Mouse (Mus musculus) CH12.LX (cell line): ENCODE data around the gene Wdr75. TPM values are rescaled to one million over a fixed set of nuclear protein-coding genes. Genes with fewer than 3 reads are reported as not detected.

Source experiments
- DNase-seq: peaks from one replicate; pipeline ENCODE4 v3.0.0-alpha.2; 2013; ENCODE audit errors: extremely low read depth
- H3K27ac ChIP-seq: 2 replicates; pipeline ENCODE4 v1.5.1; 2012; ENCODE audit warnings: low read depth, mild to moderate bottlenecking, control low read depth, moderate library complexity; ENCODE audit not compliant: insufficient read depth
- H3K27me3 ChIP-seq: replicated peaks from 2 replicates; pipeline ENCODE3; 2012; ENCODE audit warnings: inconsistent platforms
- H3K36me3 ChIP-seq, 2 experiments: replicated peaks in 1 of 2; 2 replicates each; pipeline versions ENCODE3 to v1.6.1; 2012; ENCODE audit warnings: inconsistent platforms in 1 of 2, low read length in 1 of 2, mild to moderate bottlenecking in 1 of 2, mixed read lengths in 1 of 2, moderate library complexity in 1 of 2; ENCODE audit not compliant: control insufficient read depth in 1 of 2, insufficient read depth in 1 of 2
- H3K4me1 ChIP-seq, 2 experiments: 2 replicates each; pipeline ENCODE4 v1.6.1; 2012; ENCODE audit warnings: inconsistent platforms in 1 of 2, moderate library complexity in 1 of 2; ENCODE audit not compliant: insufficient read depth in 2 of 2, control insufficient read depth in 1 of 2
- H3K4me2 ChIP-seq: 2 replicates; pipeline ENCODE4 v1.6.1; 2012; ENCODE audit warnings: low read depth, mild to moderate bottlenecking, control low read depth; ENCODE audit not compliant: poor library complexity, insufficient read depth, severe bottlenecking
- H3K4me3 ChIP-seq, 3 experiments: fragments of 150-350 bp in 1 of 3; sonication (generic) in 1 of 3; replicated peaks in 1 of 3; 2 replicates each; pipeline versions ENCODE3 to v1.5.1; 2011 to 2012; ENCODE audit warnings: low read depth in 2 of 3, low read length in 2 of 3, mild to moderate bottlenecking in 2 of 3, moderate library complexity in 2 of 3, control low read depth in 1 of 3, improper control_type of control experiment in 1 of 3, inconsistent platforms in 1 of 3, mixed read lengths in 1 of 3; ENCODE audit not compliant: poor library complexity in 1 of 3
- H3K79me2 ChIP-seq: replicated peaks from 2 replicates; pipeline ENCODE4 v1.6.1; 2012; ENCODE audit warnings: mild to moderate bottlenecking, moderate library complexity; ENCODE audit not compliant: control insufficient read depth, poor library complexity, insufficient read depth, severe bottlenecking; ENCODE audit errors: extremely low read depth
- H3K9ac ChIP-seq: 2 replicates; pipeline ENCODE4 v1.6.1; 2012; ENCODE audit warnings: low read depth, mild to moderate bottlenecking, control low read depth, moderate library complexity; ENCODE audit not compliant: insufficient read depth
- H3K9me3 ChIP-seq: replicated peaks from 2 replicates; pipeline ENCODE3; 2012; ENCODE audit warnings: low read length, inconsistent platforms, mixed read lengths
- BHLHE40 ChIP-seq: IDR thresholded peaks from 2 replicates; pipeline ENCODE4 v1.6.1; 2011; ENCODE audit warnings: mild to moderate bottlenecking, low read depth, low read length, improper control_type of control experiment
- CHD1 ChIP-seq: IDR thresholded peaks from 2 replicates; pipeline ENCODE4 v1.6.1; 2012; ENCODE audit warnings: low read depth, low read length, improper control_type of control experiment, inconsistent platforms
- CTCF ChIP-seq, 2 experiments: IDR thresholded peaks in 1 of 2; conservative IDR thresholded peaks in 1 of 2; 2 replicates each; pipeline ENCODE4 v1.5.1; 2011 to 2012; ENCODE audit warnings: low read depth in 2 of 2, low read length in 2 of 2, improper control_type of control experiment in 1 of 2, inconsistent platforms in 1 of 2, mild to moderate bottlenecking in 1 of 2, moderate library complexity in 1 of 2
- E2F4 ChIP-seq: IDR thresholded peaks from 2 replicates; pipeline ENCODE4 v1.6.1; 2011; ENCODE audit warnings: low read depth, low read length, improper control_type of control experiment; ENCODE audit not compliant: insufficient replicate concordance
- ELF1 ChIP-seq: IDR thresholded peaks from 2 replicates; pipeline ENCODE4 v1.6.1; 2014; ENCODE audit warnings: low read depth, mild to moderate bottlenecking, inconsistent platforms, low read length, improper control_type of control experiment
- ETS1 ChIP-seq: conservative IDR thresholded peaks from 2 replicates; pipeline ENCODE4 v1.6.1; 2012; ENCODE audit warnings: low read depth, mild to moderate bottlenecking, inconsistent platforms, low read length, improper control_type of control experiment, moderate library complexity
- IRF4 ChIP-seq: IDR thresholded peaks from 2 replicates; pipeline ENCODE4 v1.6.1; 2014; ENCODE audit warnings: low read depth, mild to moderate bottlenecking, inconsistent platforms, low read length, improper control_type of control experiment
- JUN ChIP-seq: IDR thresholded peaks from 2 replicates; pipeline ENCODE4 v1.6.1; 2011; ENCODE audit warnings: low read depth, mild to moderate bottlenecking, low read length, improper control_type of control experiment, moderate library complexity; ENCODE audit not compliant: insufficient read depth
- KAT2A ChIP-seq: IDR thresholded peaks from 2 replicates; pipeline ENCODE4 v1.6.1; 2012; ENCODE audit warnings: low read length, improper control_type of control experiment, inconsistent platforms; ENCODE audit not compliant: insufficient replicate concordance
- MAX ChIP-seq: IDR thresholded peaks from 2 replicates; pipeline ENCODE4 v1.6.1; 2011; ENCODE audit warnings: low read length, improper control_type of control experiment
- MYC ChIP-seq: IDR thresholded peaks from 2 replicates; pipeline ENCODE4 v1.6.1; 2011; ENCODE audit warnings: low read depth, mild to moderate bottlenecking, improper control_type of control experiment, low read length
- NELFE ChIP-seq: IDR thresholded peaks from 2 replicates; pipeline ENCODE4 v1.6.1; 2011; ENCODE audit warnings: low read depth, low read length, improper control_type of control experiment
- PAX5 ChIP-seq: IDR thresholded peaks from 2 replicates; pipeline ENCODE4 v1.6.1; 2012; ENCODE audit warnings: low read length, inconsistent platforms, mixed read lengths
- POLR2A ChIP-seq: IDR thresholded peaks from 2 replicates; pipeline ENCODE4 v1.6.1; 2011; ENCODE audit warnings: low read depth, mild to moderate bottlenecking, improper control_type of control experiment, low read length
- RAD21 ChIP-seq: IDR thresholded peaks from 2 replicates; pipeline ENCODE4 v1.6.1; 2011; ENCODE audit warnings: low read depth, mild to moderate bottlenecking, low read length, improper control_type of control experiment, moderate library complexity
- RCOR1 ChIP-seq: conservative IDR thresholded peaks from 2 replicates; pipeline ENCODE4 v1.6.1; 2012; ENCODE audit warnings: low read depth, mild to moderate bottlenecking, inconsistent platforms, low read length, improper control_type of control experiment
- SIN3A ChIP-seq: IDR thresholded peaks from 2 replicates; pipeline ENCODE4 v1.6.1; 2012; ENCODE audit warnings: low read length, improper control_type of control experiment, inconsistent platforms
- SMC3 ChIP-seq: IDR thresholded peaks from 2 replicates; pipeline ENCODE4 v1.6.1; 2011; ENCODE audit warnings: low read depth, low read length, improper control_type of control experiment
- TBP ChIP-seq: conservative IDR thresholded peaks from 2 replicates; pipeline ENCODE4 v1.6.1; 2011; ENCODE audit warnings: low read depth, low read length, improper control_type of control experiment
- TCF12 ChIP-seq: IDR thresholded peaks from 2 replicates; pipeline ENCODE4 v1.6.1; 2014; ENCODE audit warnings: low read depth, mild to moderate bottlenecking, inconsistent platforms, low read length, improper control_type of control experiment
- UBTF ChIP-seq: IDR thresholded peaks from 2 replicates; pipeline ENCODE4 v1.6.1; 2012; ENCODE audit warnings: low read depth, mild to moderate bottlenecking, inconsistent platforms, low read length, improper control_type of control experiment, moderate library complexity
- USF1 ChIP-seq: IDR thresholded peaks from 2 replicates; pipeline ENCODE4 v1.6.1; 2014; ENCODE audit warnings: low read depth, mild to moderate bottlenecking, inconsistent platforms, low read length, improper control_type of control experiment
- USF2 ChIP-seq: conservative IDR thresholded peaks from 2 replicates; pipeline ENCODE4 v1.6.1; 2011; ENCODE audit warnings: low read depth, low read length, improper control_type of control experiment
- ZC3H11A ChIP-seq: IDR thresholded peaks from 2 replicates; pipeline ENCODE4 v1.6.1; 2012; ENCODE audit warnings: low read depth, mild to moderate bottlenecking, inconsistent platforms, low read length, improper control_type of control experiment
- ZKSCAN1 ChIP-seq: IDR thresholded peaks from 2 replicates; pipeline ENCODE4 v1.6.1; 2012; ENCODE audit warnings: low read depth, inconsistent platforms, low read length, improper control_type of control experiment, borderline replicate concordance
- ZMIZ1 ChIP-seq: IDR thresholded peaks from 2 replicates; pipeline ENCODE4 v1.6.1; 2012; ENCODE audit warnings: low read depth, mild to moderate bottlenecking, inconsistent platforms, low read length, improper control_type of control experiment
- dilution Hi-C: fragments of 300-500 bp; cut with MboI; formaldehyde crosslinking; loops from 2 replicates; pipeline ENCODE4 v1.14.3; 2020; ENCODE audit warnings: low sequenced_read_pairs; ENCODE audit not compliant: extremely low pct_unique_long_range_greater_than_20kb, extremely low pct_ligation_motif_present
- in situ Hi-C: fragments of 300-500 bp; cut with MboI; formaldehyde crosslinking; loops from 3 replicates; pipeline ENCODE4 v1.14.3; 2019; ENCODE audit warnings: low sequenced_read_pairs, low pct_ligation_motif_present, low pct_unique_long_range_greater_than_20kb, mixed read lengths
- polyA plus RNA-seq: library from polyadenylated mRNA; unstranded; fragments of >175 nt; gene quantifications from 2 replicates; pipeline ENCODE4 v1.2.1, GENCODE M21; 2012; ENCODE audit warnings: low read depth; ENCODE audit not compliant: insufficient read length
- total RNA-seq, 2 experiments: library from RNA; depleted of rRNA; stranded (reverse); fragments of 300-350 nt in 1 of 2; fragments of >200 nt in 1 of 2; gene quantifications; 2 replicates each; pipeline ENCODE4 v1.2.3; 2012 to 2014

The Wdr75 gene
- total and polyA plus RNA-seq, 3 experiments: 127 to 236 (median 204) TPM

DNA sequence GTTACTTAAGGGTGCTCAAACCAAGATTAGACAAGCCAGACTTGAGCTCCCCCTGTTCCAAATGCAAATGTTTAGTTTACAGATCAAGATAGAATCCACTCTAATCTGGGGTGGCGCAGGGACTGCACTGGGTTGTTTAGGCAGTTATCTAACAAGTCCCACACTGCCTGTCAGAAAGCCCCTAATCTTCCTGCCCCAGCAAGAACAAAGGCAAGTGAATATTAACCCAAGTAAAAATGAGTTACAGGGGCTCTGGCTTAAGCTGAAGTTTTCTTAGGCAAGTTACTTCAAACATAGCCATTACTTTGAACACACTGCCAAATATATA, 33.5 kb upstream of the Wdr75 start:
- H3K4me1 ChIP-seq: no peaks in the 10 kb centered on the region; a peak in 1 of 4 replicates
- no peak overlapping the region for H3K4me3 ChIP-seq
- dilution Hi-C loops (no loop called here), in situ Hi-C loops (loop anchor here (25.0 kb wide), 1 partner anchor 1024 kb away; no protein-coding TSS in a partner anchor)
- no peaks in the 10 kb centered on the region for H3K27me3 ChIP-seq
- no peak overlapping the region for H3K9ac ChIP-seq
- TF ChIP-seq MYC: no peak
- TF ChIP-seq NELFE: no peak
- no peak for TF ChIP-seq IRF4
- no peak for TF ChIP-seq ZC3H11A
- no peak for TF ChIP-seq TBP
- no peak for TF ChIP-seq BHLHE40
- no peak for TF ChIP-seq MAX
- TF ChIP-seq E2F4: no peak
- no peak for DNase-seq
- H3K4me2 ChIP-seq: no peak overlapping the region
- H3K36me3 ChIP-seq: no peaks in the 10 kb centered on the region
- H3K79me2 ChIP-seq: no peaks in the 10 kb centered on the region
- H3K27ac ChIP-seq: no peak overlapping the region
- H3K9me3 ChIP-seq: no peaks in the 10 kb centered on the region

DNA sequence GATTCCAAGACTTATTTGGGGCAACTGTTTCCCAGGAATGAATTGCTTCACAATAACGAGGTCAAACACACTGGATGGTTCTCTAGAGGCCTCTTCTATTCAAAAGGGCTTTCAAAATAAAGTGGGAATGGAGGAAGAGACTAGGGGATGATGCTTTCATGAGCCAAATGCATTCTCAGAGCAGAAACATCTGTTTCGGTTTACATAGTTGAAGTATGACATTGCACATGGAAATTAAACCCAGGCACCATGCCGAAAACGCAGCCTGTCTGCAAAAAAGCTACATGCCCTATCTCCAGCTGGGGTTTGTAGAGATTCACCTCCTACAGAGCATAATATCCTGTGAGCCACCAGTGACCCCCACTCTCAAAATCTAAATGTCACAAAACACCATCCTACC, 29.3 kb upstream of the Wdr75 start:
- in situ Hi-C loops: loop anchor here (25.0 kb wide), 1 partner anchor 1028 kb away; no protein-coding TSS in a partner anchor
- H3K27ac ChIP-seq: no peak overlapping the region
- dilution Hi-C loops: no loop called here

DNA sequence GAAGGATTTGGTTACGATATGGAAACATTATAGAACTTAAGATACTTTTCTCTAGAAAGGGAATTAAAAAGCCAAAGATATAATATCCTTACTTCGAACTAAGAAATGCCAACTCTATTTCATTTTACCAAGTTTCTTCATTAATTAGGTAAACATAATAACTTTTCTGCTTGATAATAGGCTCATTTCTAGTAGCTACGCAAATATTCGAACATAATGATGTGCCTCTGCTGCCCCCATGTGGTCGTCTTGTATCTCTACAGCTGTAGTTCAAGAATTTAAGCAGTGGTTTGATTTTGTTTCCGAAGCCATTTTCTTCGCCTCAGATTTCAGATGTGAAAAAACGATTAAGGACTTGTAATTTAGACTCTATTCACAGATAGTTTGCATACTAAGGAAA, 28.8 kb upstream of the Wdr75 start:
- DNase-seq: peak; percentile 80
- H3K27me3 ChIP-seq: no peaks in the 10 kb centered on the region
- dilution Hi-C loops: no loop called here
- H3K36me3 ChIP-seq: no peaks in the 10 kb centered on the region
- H3K4me1 ChIP-seq: no peaks in the 10 kb centered on the region; a peak in 1 of 4 replicates
- peak overlapping the region; percentile 61; the same call in 1 of the 2 replicates for H3K4me2 ChIP-seq
- no peaks in the 10 kb centered on the region for H3K9me3 ChIP-seq
- H3K27ac ChIP-seq: no peak overlapping the region
- in situ Hi-C loops: loop anchor here (25.0 kb wide), 1 partner anchor 1029 kb away; no protein-coding TSS in a partner anchor
- no peak overlapping the region for H3K9ac ChIP-seq
- no peak overlapping the region for H3K4me3 ChIP-seq
- H3K79me2 ChIP-seq: no peaks in the 10 kb centered on the region
- TF ChIP-seq JUN: no peak
- TF ChIP-seq RAD21: peak; percentile 84
- no peak for TF ChIP-seq USF2
- TF ChIP-seq UBTF: no peak
- no peak for TF ChIP-seq PAX5
- no peak for TF ChIP-seq KAT2A
- TF ChIP-seq CTCF (conservative IDR thresholded peaks at IDR 0.05 in 1 of 2, IDR thresholded peaks at IDR 0.05 in 1 of 2; ENCODE audit: low read depth in 2 of 2, low read length in 2 of 2): peak; percentile 34 to 76; a peak in 3 of 4 replicates
- TF ChIP-seq TCF12: no peak
- TF ChIP-seq CHD1: no peak
- TF ChIP-seq SMC3: peak; percentile 59
- no peak for TF ChIP-seq USF1
- no peak for TF ChIP-seq ZC3H11A
- TF ChIP-seq ELF1: no peak
- no peak for TF ChIP-seq E2F4
- no peak for TF ChIP-seq MAX
- no peak for TF ChIP-seq ETS1
- TF ChIP-seq POLR2A: no peak
- no peak for TF ChIP-seq IRF4

More for the DNA sequence above, 29.3 kb upstream of the Wdr75 start:
- H3K27me3 ChIP-seq: no peaks in the 10 kb centered on the region
- H3K9me3 ChIP-seq: no peaks in the 10 kb centered on the region
- H3K4me2 ChIP-seq: no peak overlapping the region
- H3K9ac ChIP-seq: no peak overlapping the region
- H3K36me3 ChIP-seq: no peaks in the 10 kb centered on the region
- no peak for DNase-seq
- H3K4me1 ChIP-seq: no peaks in the 10 kb centered on the region; a peak in 1 of 4 replicates
- TF ChIP-seq USF1: no peak
- no peak for TF ChIP-seq TBP
- no peak for TF ChIP-seq ELF1
- TF ChIP-seq SIN3A: no peak
- no peak for TF ChIP-seq JUN
- TF ChIP-seq SMC3: no peak
- TF ChIP-seq ZMIZ1: no peak
- TF ChIP-seq KAT2A: no peak
- TF ChIP-seq ZKSCAN1: no peak
- TF ChIP-seq RCOR1: no peak
- TF ChIP-seq TCF12: no peak
- TF ChIP-seq RAD21: no peak
- TF ChIP-seq, all 38 proteins: peak for 0
- no peak overlapping the region for H3K4me3 ChIP-seq
- H3K79me2 ChIP-seq: no peaks in the 10 kb centered on the region
